Mouse (Mus musculus) layer of hippocampus, postnatal 14 days (tissue): ENCODE measurements around the gene Sag. TPM values are rescaled to one million over a fixed set of nuclear protein-coding genes. Genes with fewer than 3 reads are reported as not detected.

Experiments used
- DNase-seq, 2 experiments: peaks; one replicate each; pipeline ENCODE4 v3.0.0; 2021 to 2022; ENCODE audit warnings: low spot score in 2 of 2, mixed read lengths in 1 of 2
- total RNA-seq, 2 experiments: library from RNA; stranded (reverse); gene quantifications; 2 replicates each; pipeline ENCODE4 v1.2.3; 2021

Sag gene
- total RNA-seq, 2 experiments from 2014 or later = 1.9 to 2.6 TPM

DNA sequence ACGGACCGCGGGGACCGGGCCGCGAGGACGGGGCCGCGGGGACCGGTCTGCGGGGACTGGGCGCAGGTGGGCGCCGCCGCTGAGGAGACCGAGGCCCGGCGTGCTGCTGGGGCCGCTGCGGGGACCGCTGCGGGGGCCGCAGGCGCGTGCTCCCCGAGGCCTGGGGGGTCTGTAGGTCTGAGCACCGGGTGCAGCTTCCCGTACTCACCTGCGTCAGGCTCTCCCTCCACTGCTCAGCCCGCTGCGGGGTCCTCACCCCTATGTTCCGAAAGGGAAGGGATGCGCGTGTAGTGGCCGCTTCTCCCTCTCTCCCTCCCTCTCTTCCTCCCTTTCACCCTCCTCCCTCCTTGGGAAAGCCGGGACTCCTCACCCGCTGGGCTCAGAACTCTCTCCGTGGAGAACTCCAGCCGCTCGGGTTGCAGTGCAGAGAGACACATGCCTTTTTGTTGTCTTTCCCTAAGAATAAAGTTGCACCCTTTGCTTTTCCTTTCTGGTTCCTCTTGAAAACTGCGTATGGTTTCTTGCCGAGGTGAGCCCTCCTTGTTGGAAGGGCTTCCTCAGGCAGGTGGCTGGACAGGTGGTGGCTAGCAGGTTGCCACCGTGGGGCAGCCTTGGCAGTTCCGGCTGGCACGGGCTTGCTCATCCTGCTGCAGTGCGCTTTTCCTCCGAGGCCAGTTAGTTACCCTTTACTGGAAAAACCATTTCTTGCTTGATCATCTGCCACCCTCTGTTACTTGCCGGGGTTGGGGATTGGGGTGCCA, 50.3 kb downstream of the Sag start:
- DNase-seq = peak in 1 of 2 experiments; percentile 44

DNA sequence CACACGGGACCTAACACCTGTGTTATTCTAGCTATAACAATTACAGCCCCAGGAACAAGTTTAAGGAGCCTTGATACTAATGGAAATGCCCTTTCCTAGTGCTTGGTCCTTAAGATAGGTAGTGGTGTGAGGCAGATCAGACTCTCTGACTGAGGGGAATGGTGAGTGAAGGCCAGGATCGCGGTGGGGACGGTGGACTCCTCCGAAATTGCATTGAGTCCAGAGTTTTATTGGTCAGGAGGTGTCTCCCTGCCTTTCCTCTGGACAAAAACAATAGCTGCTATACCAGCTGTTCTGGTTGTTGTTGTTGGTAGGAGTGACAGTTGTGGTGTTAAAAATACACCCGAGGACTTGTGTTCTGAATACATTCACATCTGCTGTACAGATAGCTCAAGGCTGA, 50.9 kb downstream of the Sag start:
- no peak for DNase-seq

DNA sequence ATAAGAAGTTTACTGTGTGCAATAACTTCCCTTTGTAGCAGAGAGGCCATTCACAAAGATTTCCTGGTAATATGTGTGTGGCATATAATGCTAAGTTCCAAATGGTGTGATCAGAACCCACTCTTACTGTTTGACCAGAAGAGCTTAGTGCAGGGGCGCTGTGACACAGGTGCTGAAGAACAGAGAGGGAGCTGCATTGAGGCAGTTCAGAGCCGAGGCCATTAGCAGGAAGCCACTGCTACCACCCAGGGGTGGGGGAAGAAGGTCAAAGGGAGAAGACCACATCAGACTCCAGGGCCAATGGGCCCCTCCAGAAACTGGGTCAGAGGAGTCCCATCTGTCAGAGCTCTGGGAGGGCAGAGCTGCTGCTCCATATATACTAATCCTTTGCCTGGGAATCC, 51.4 kb downstream of the Sag start:
- no peak for DNase-seq

DNA sequence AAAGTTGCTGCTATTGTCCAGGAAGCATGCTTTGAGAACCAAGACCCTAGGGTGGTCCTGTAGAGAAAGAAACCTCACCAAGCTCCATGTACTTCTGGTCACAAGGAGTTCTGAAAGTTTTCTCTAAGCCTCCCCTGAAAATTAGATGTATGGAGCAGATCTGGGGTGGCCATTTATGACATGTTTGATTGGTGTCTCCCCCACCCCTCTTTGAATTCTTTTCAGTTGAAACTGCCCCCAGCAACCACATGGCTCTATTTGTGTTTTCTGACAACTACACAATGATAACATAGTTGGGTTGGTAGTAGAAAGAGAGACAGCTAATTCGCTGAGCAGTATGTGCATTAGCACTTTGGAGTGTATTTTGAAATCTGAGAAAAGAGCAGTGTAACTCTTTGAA, 52.0 kb downstream of the Sag start:
- no peak for DNase-seq

DNA sequence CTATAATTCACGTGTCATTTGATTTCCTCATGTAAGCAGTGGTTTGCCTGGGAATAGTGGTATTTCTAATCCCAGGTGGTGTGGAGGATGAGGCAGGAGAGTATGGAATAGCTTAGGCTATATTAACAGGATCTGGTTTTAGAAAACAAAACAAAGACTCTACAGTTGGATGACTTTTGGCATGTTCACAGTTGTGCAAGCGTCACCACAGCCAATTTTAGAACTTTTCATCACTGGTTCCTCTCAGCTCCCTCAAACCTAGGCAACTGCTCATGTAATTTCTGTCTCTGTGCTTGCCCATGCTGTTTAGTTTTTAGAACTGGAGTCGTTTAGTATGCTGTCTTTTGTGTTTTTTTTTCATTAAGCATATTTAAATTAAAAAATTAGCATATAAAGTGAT, 53.3 kb downstream of the Sag start:
- DNase-seq = no peak

DNA sequence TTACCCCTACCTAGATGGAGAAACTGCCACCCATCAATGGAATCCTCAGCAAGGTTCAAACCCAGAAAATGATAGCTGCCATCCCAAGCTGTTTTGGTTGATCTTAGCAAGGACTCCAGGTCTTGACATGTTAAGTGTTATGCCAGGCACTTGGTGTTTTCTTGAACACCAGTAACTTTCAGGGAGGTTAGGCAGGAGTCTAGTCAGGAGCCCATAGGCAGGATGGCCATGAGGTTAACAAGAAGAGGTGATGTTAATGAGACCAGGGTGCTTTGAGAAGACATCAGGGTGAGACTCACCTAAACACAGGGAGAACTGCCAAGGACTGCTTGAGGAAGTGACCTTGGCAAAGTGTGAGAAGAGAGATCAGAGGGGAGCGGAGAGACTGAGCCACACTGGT, 54.6 kb downstream of the Sag start:
- no peak for DNase-seq

DNA sequence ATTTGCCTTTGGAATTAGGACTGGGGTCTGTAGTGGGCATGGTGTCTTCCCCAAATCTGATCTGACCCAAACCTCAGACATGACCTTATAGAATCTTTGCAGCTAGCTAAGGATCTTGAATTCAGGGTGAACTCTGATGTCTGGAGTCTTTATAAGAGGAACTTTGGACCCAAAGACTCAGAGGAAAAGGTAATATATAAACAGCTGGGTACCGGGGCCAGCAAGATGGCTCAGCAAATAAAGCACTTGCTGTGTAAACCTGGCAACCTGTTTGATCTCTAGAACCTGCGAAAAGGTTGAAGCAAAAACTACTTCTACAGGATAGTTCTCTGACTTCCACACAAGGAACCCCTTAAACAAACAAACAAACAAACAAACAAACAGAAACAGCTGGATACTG, 55.0 kb downstream of the Sag start:
- no peak for DNase-seq

DNA sequence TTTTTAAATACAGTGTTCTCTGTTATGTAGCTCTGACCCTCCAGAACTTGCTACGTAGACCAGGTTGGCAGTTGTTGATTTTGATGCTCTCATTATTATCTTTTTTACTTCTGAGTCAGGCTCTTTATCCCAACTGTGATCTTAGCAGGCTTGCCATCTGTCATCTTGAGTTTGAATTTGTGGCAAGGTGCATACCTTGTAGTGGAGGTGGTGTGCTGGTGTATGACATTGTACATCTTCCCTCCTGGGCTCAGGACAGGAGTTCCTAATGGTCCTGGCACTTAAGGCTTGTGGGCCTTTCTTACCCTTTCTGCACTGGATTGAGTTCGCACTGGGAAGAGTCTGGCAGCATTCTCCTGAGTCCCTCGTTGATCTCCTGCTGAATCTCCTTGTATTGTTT, 60.1 kb downstream of the Sag start:
- no peak for DNase-seq

DNA sequence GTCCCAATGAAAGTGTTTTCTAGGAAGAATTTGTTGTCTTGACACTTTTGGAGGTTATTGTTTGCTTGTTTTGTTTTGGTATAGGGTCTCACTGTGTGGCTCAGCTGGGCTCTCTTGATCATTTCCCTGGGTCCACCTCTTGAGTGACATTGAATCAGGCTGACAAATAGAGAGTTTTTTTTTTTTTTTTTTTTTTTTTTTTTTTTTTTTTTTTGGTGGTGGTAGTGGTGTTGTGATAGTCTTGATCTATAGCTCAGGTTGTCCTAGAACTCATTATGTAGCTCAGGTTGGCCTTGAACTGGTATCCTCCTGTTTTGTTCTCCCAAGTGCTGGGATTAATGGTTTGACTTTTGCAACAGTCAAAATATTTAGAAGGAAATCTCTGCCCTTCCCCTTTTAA, 61.4 kb downstream of the Sag start:
- no peak for DNase-seq

DNA sequence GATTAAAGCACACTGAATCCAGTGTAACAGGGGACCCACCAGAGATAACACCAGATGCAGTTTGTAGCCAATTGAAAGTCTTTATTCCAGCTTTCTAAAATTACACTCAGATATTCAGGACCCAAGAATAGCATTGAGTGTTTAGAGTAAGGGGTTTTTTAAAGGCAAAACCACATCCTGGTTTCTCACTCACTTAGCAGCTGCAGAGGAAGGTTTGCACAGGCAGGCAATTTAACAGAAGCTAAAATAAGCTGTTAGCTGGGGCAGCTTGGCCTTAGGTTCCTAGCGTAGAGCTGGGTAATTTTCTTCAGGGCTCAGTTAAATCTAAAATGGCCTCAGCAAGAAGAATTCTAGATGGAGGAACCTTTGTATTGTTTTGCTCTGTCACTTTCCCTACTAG, 63.2 kb downstream of the Sag start:
- DNase-seq = no peak

DNA sequence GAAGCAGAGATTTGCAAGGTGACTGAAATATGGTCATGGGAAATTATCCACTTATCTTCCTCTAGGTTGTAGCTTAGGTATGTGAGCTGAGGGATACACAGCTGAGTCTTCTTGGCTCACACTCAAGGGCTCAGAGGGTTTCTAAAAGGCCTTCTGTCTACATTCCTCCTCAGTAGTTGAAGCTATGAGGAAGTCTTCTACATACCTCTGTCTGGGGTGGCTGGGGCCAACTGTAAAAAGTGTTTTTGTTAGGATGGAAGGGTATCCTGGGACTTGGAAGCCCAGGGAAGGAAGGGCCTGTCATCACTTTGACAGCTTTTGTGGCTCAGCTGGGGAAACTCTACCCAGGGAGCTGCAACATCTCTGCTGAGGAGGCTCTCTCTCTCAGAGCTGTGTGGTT, 68.1 kb downstream of the Sag start:
- DNase-seq = no peak

DNA sequence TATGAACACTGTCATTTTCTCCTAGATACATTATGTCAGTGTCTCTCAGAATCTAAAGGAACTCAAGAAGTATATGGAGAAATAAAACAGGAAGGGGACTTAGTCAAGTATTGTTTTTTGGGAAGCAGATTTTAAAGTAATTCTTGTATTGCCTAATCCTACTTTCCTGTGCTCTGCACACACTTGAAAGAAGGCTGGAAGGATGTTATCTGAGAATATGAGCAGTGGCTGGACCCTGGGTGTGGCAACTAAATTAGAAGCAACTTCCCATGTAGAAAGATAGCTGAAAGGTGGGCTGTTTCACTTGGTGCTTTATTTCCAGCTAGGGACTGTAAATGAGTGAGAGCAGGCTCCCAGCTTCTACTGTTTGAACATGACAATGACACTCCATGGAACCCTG, 69.6 kb downstream of the Sag start:
- no peak for DNase-seq

DNA sequence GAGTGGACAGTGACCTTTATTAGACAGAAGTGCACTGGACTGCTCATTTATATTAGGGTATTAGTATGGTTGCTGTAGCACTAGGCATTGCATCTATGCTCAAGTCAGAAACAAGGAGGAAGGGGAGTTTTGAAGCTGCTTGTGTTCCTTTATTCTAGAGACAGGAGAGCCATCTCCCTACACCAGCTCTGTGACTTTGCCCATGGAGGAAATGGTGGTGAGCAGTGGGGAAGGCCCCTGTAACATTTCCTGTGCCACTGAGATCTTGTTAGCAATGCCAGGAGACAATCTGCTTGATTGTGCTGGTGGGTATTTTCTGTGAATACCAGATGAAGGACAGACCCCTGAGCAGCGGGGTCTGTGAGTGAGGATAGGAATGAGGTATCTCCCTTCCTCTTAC, 72.6 kb downstream of the Sag start:
- DNase-seq = no peak

DNA sequence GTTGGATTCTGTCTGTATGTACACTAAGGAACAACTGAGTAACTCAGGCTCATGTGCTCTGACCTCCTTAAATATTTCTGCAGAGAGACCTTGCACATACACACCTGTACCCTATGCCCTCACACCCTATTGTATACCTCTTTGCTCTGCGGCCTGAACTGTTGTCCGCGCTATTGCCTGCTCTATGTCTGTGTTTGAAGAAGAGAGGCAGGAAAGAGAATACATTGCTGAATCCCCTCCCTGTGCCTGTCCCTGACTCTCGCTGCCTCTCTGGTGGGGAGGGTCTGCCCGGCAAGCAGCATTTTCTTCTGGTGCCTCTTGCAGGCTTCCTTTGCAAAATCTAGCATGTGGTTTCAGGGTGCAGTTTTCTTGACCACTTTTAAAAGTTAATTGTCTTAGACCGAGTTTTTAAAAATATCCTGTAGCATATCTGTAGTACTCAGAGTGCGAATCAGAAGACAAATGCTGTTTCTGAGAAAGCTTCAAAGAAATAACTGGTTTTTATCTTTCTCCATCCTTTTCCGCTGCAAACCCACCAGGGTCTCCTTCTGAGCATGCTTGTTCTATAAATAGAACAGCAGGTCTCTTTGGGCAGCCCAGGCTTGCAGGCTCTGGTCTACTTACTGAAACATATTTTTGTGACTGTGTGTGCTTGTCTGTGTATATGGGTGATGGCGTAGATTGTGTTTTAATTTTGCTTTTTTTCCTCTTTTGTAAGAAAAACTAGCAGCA, 74.2 kb downstream of the Sag start:
- no peak for DNase-seq

DNA sequence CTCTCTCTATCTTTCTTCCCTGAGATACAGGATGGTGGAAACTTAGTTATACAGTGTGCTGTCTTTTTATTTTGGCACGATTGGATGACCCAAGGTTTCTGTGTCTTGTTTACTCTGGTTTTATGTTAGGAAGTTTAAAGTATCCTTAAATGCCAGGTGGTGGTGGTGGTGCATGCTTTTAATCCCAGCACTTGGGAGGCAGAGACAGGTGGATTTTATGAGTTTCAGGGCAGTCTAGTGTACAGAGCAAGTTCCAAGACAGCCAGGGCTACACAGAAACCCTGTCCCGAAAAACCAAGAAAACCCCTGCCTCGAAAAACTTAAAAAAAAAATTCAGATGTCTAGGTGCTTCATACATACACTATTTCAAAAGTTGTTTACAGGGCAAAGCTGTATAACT, 75.6 kb downstream of the Sag start:
- DNase-seq = no peak

DNA sequence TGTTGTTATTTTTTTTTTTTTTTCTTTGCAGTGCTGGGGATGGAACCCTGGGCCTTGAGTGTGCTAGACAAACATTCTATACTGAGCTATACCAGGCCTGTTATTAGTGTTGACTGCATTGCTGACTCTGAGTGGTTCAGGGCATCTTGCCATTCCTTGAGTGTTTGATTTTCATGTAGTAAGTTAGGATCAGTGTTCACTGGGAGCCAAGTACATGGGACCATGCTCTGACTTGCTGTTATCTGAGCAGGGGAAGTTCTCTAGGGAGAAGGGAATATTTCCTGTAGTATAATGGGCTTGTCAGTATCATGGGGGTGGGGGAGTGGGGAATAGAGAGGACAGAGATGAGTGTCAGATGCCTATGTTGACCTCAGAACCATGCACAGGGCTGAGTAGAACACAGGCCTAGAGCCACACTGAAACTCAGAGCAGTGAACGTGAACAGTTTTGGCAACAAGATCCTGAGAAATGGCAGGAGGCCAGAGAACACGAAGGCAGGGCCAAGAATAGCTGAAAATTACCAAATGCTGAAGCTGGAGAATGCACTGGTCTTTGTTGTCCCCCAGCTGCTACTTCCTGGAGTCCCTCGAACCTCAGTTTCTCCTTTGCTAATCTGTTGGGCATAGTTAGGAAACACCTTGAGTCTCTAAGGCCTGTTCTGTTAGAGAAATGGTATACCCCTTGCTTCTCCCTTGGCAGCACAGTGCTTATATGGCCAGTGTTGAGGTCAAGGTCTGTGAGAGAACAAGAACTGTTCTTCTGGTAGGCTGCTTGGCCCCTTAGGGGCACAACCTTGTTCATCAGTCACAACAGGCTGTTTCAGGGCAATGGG, 76.2 kb downstream of the Sag start:
- DNase-seq = peak; percentile 76 to 90

DNA sequence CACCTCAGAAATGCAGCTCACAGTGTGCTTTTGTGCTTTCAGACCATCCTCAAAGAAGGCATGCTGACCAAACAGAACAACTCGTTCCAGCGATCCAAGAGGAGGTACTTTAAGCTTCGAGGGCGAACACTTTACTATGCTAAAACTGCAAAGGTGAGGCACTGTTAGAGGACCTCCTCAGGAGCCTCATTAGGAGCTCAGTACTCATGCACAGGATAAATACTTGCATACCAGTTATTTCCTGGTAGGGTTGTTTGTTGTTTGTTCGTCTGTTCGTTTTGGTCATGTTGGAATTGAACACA, 76.8 kb downstream of the Sag start:
- no peak for DNase-seq

DNA sequence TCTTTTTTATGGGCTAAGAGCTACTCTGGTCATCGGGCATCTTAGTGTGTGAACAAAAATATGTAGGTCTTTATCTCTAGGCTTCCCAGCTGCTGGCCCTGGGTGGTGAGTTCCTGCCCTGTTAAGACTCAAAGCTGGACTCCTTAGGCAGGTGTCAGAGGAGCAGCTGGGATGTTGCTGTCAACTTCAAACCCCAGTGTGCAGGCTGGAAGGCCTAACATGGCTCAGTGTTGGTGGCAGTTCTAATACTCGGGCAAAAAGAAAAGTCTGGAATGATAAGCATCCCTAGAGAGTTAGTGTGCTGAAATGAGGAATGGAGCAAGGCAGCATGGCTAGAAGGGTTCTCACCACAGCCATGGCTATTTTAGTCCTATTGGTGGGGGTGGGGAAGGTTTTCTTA, 77.4 kb downstream of the Sag start:
- DNase-seq = no peak

DNA sequence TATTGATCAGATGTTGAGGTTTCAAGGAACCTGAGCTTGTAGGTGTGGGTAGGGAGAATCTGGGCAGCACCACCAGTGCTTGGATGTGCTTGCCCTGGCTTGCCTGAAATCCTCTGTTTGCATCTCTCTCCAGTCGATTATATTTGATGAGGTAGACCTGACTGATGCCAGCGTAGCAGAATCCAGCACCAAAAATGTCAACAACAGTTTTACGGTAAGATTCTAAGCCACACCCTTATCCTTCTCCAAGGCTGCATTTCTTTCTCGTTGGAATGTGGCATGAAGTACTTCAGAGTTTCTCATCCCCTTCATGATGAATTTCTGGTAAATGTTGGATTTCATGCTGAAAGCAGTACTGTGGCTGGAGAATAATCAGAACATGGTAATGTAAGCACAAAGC, 78.2 kb downstream of the Sag start:
- DNase-seq = no peak

DNA sequence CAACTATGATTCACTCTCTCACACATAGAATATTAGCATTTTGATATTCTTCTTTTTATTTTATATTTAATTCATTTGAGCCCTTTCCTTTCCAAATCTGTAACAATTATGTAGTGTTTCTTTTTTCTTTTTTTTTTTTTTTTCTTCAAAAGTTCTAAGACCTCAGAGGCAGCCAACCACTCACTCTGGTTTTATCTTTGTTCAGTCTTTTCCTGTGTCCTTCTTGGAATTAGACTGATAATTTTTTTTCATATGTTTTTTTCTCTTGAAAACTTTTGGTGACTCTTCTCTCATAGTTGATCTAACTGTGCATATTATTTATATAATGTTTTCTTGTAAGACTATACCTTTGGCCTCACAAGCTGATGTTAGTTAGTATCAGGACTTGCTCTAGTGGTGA, 79.1 kb downstream of the Sag start:
- no peak for DNase-seq

DNA sequence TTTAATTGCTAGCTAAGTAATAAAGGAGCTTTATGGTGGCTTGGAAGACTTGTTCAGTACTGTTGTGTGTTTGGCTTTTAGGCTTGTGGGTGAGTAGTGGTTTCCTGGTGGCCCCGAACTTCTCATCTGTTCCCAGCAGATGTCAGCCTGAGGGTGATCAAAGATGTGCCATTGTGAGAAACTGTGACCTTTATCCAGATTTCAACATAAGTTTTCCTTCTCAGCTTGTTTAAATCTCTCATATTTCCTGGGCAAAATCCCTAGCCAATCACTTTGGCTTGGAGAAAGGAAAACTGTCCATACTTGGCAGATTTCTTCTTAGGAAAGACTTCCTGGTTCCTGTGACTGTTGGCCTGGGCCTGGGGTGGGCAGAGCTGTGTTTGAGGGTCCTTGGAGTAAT, 87.5 kb downstream of the Sag start:
- no peak for DNase-seq

DNA sequence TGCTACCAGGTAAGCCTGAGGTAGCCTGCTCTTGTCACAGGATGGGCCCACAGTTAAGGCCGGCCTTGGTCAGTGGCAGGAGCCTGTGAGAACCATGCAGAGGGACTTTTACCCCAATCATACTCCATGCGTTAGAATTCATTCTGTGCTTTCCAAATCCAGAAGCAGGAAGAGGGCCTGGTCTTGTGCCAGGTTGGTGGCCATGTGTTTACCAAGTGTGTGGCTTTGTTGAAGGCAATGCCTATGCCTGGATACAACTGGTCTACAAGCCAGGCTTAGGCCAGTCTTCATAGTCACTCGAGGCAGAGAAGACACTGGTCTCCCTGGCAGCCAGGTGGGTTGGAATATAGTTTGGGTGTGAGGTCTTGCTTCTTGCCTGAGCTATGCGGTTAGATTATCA, 88.2 kb downstream of the Sag start:
- no peak for DNase-seq
